Mouse (Mus musculus) frontal cortex, postnatal 25 days (tissue): ENCODE results near the gene Ube2q1.

Experiments used
- DNase-seq, 2 experiments: peaks; one replicate each; pipeline ENCODE4 v3.0.0; 2022; ENCODE audit warnings: low spot score in 2 of 2

The Ube2q1 gene

GRCm38 (mm10) chr3:89821096-89821513 lies 47.7 kb downstream of the Ube2q1 start:
- no peak for DNase-seq

- DNase-seq, result no peak
These were observed 48.4 kb downstream of the Ube2q1 start for GRCm38 (mm10) chr3:89821548-89822480.

- DNase-seq, result no peak
These were observed 50.2 kb downstream of the Ube2q1 start for GRCm38 (mm10) chr3:89823594-89823993.

GRCm38 (mm10) chr3:89826295-89826694 lies 52.9 kb downstream of the Ube2q1 start:
- DNase-seq, result no peak

- DNase-seq, result no peak
These were observed 57.6 kb downstream of the Ube2q1 start, which contains the start of gene She for GRCm38 (mm10) chr3:89830815-89831591. She (plus strand) TSS chr3:89831370.
